Mouse (Mus musculus) liver, postnatal 0 days (tissue): ENCODE results near the gene Jarid2.

Experiments used
- CTCF ChIP-seq: sonication (generic); IDR thresholded peaks from 2 replicates; pipeline ENCODE4 v1.5.1; 2016; ENCODE audit warnings: antibody characterized with exemption, low read depth
- EP300 ChIP-seq: IDR thresholded peaks from 2 replicates; pipeline ENCODE4 v1.6.1; 2016; ENCODE audit warnings: antibody characterized with exemption, low read depth, mild to moderate bottlenecking

DNA sequence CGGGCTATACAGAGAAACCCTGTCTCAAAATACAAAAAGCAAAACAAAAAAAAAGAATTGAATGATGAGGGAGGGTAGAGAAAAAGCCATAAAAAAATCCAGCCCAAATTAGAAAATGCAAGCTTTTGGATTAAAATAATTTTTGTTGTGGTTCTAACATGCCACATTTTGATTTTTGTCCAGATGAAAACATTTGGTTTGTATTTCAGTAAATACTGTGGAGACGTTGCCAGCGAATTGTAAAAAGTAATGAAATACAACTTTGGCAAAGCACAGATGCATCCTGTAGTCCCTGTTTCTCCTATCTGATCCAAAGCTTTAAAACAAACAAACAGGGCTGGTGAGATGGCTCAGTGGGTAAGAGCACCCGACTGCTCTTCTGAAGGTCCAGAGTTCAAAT, 151.7 kb downstream of the Jarid2 start:
- TF ChIP-seq CTCF (no peak), EP300 (no peak)
